Mouse (Mus musculus) liver, embryonic 14.5 days (tissue): ENCODE measurements around the gene Zdhhc20. TPM values are rescaled to one million over a fixed set of nuclear protein-coding genes. Genes with fewer than 3 reads are reported as not detected.

Experiments used
- ATAC-seq: fragments of 200-750 bp; cut with Nextera tagmentation; 2 replicates; pipeline ENCODE4 v1.8.0; 2017; ENCODE audit warnings: moderate number of reproducible peaks, mild to moderate bottlenecking, moderate library complexity; ENCODE audit not compliant: insufficient read depth
- DNase-seq, 3 experiments: peaks; one replicate each; pipeline ENCODE4 v3.0.0-alpha.2; 2012 to 2013; ENCODE audit warnings: low read depth in 3 of 3, low spot score in 3 of 3
- H3K27ac ChIP-seq: fragments of 300-500 bp; sonication (generic); 2 replicates; pipeline ENCODE4 v1.5.1; 2014; ENCODE audit warnings: moderate library complexity, mild to moderate bottlenecking, control low read depth, inconsistent platforms
- H3K27me3 ChIP-seq: fragments of 300-500 bp; sonication (generic); 2 replicates; pipeline ENCODE4 v1.6.1; 2014; ENCODE audit warnings: mild to moderate bottlenecking, low read length, moderate library complexity; ENCODE audit not compliant: control insufficient read depth, insufficient read depth
- H3K36me3 ChIP-seq: fragments of 300-500 bp; sonication (generic); replicated peaks from 2 replicates; pipeline ENCODE4 v1.6.1; 2014; ENCODE audit warnings: low read depth; ENCODE audit not compliant: control insufficient read depth, insufficient read depth
- H3K4me1 ChIP-seq, 2 experiments: fragments of 200-500 bp in 1 of 2; fragments of 300-500 bp in 1 of 2; sonication (generic) in 1 of 2; replicated peaks; 2 replicates each; pipeline ENCODE4 v1.6.1; 2012 to 2014; ENCODE audit warnings: antibody characterized with exemption in 1 of 2, inconsistent platforms in 1 of 2, low read length in 1 of 2; ENCODE audit not compliant: control insufficient read depth in 2 of 2, insufficient read depth in 2 of 2
- H3K4me2 ChIP-seq: fragments of 300-500 bp; sonication (generic); 2 replicates; pipeline ENCODE4 v1.6.1; 2014; ENCODE audit warnings: low read depth, mild to moderate bottlenecking, control low read depth, moderate library complexity
- H3K4me3 ChIP-seq, 2 experiments: fragments of 200-500 bp in 1 of 2; fragments of 300-500 bp in 1 of 2; sonication (generic) in 1 of 2; 2 replicates each; pipeline ENCODE4 v1.5.1; 2012 to 2014; ENCODE audit warnings: low read depth in 2 of 2, low read length in 2 of 2, mild to moderate bottlenecking in 2 of 2, control low read depth in 1 of 2, inconsistent platforms in 1 of 2, moderate library complexity in 1 of 2; ENCODE audit not compliant: insufficient read depth in 1 of 2
- H3K9ac ChIP-seq: fragments of 300-500 bp; sonication (generic); replicated peaks from 2 replicates; pipeline ENCODE4 v1.6.1; 2014; ENCODE audit warnings: mild to moderate bottlenecking, control low read depth, moderate library complexity
- H3K9me3 ChIP-seq: fragments of 300-500 bp; sonication (generic); 2 replicates; pipeline ENCODE4 v1.6.1; 2016; ENCODE audit warnings: low read length, mixed read lengths; ENCODE audit not compliant: control insufficient read depth
- CTCF ChIP-seq: IDR thresholded peaks from 2 replicates; pipeline ENCODE4 v1.5.1; 2016; ENCODE audit warnings: antibody characterized with exemption, low read depth, control low read depth
- EP300 ChIP-seq: IDR thresholded peaks from 2 replicates; pipeline ENCODE4 v1.6.1; 2016; ENCODE audit warnings: antibody characterized with exemption, low read depth
- WGBS: fragments of 180-500 bp; shearing (Covaris S2); extraction: QIAGEN DNeasy Blood & Tissue Kit; methylation state at CpG from one replicate; pipeline ENCODE4 v1.1.7; 2014; ENCODE audit not compliant: insufficient replicate concordance; 5-methylcytosine and 5-hydroxymethylcytosine counted together
- polyA plus RNA-seq, 2 experiments: library from polyadenylated mRNA; depleted of rRNA in 1 of 2; stranded (reverse) in 1 of 2; unstranded in 1 of 2; fragments of >200 nt; fragmentation: Nextera tagmentation in 1 of 2; extraction: Ambion mirVana in 1 of 2; gene quantifications; 2 replicates each; pipeline versions ENCODE4 v1.2.1 to v1.2.3; 2012 to 2014

Zdhhc20 gene
- polyA plus RNA-seq, 2 experiments, result 3.4 to 7.6 TPM

DNA sequence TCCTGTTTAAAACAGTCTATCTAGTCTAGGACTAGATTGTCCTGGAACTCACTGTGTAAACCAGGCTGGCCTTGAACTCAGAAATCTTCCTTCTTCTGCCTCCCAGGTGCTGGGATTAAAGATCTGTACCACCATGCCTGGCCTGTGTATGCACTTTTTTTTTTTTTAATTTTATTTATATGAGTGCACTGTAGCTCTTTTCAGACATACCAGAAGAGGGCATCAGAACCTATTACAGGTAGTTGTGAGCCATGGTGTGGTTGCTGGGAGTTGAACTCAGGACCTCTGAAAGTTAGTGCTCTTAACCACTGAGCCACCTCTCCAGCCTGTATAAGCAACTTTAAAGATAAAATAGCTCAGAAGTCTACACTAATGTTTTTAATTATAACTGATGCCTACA is 9.0 kb downstream of the Zdhhc20 start:
- DNase-seq (no peak), ATAC-seq (no peak)
- Histone ChIP-seq H3K9me3 (no peaks in the 10 kb centered on the region), H3K9ac (no peak overlapping the region), H3K27ac (no peak overlapping the region), H3K36me3 (no peaks in the 10 kb centered on the region), H3K4me2 (no peak overlapping the region), H3K4me3 (no peak overlapping the region), H3K4me1 (no peaks in the 10 kb centered on the region; a peak in 1 of 4 replicates), H3K27me3 (no peaks in the 10 kb centered on the region)
- TF ChIP-seq EP300 (no peak), CTCF (no peak)

DNA sequence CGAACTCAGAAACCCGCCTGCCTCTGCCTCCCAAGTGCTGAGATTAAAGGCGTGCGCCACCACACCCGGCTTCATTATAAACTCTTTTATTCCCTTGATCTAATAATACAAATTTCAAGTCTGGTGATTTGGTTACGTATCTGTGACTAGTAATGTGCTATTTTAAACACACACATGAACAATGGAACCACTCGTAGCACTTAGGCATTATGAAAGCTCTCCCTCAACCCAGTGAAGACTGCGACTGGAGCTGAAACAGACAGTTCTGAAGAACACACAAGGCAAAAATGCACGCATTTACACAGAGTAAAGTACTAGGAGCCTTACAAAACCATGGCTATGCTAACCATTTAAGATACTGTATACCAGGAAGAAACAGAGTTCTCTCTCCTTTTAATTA is 12.2 kb downstream of the Zdhhc20 start:
- no peak overlapping the region for H3K27ac ChIP-seq
- no peaks in the 10 kb centered on the region; a peak in 1 of 4 replicates for H3K4me1 ChIP-seq
- TF ChIP-seq EP300, result no peak
- TF ChIP-seq CTCF, result no peak
- 83% methylated on average over 9 of the region's 9 CpGs for WGBS
- H3K4me2 ChIP-seq, result no peak overlapping the region
- no peak overlapping the region for H3K9ac ChIP-seq
- ATAC-seq, result no peak
- no peaks in the 10 kb centered on the region for H3K36me3 ChIP-seq
- no peak overlapping the region for H3K4me3 ChIP-seq
- H3K9me3 ChIP-seq, result no peaks in the 10 kb centered on the region
- DNase-seq, result no peak
- H3K27me3 ChIP-seq, result no peaks in the 10 kb centered on the region

DNA sequence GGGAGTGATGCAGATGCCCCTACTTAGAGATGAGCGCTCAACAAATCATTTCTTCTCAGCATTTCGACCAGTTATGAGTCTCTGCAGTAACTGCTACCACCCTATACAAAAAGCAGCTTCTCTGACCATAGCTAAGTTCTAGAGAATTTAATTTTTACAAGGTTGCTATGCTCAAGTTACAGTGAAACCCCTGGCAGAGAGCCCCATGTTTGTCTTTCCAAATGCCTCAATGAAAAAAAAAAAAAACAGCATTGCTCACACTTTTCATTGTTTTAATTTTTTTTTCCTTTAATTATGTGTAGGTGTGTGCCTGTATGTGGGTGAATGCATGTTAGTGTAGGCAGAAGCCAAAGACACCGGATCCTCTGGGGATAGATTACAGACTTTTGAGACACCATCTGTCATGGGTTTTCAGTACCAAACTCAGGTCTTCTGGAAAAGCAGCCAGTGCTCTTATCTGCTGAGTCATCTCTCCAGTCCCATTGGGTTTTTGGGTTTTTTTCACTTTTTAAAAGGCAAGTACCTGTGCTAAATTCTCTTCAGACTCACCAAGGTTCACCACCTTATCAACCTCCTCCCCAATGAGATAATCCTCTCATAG is 23.3 kb downstream of the Zdhhc20 start:
- no peak for ATAC-seq

DNA sequence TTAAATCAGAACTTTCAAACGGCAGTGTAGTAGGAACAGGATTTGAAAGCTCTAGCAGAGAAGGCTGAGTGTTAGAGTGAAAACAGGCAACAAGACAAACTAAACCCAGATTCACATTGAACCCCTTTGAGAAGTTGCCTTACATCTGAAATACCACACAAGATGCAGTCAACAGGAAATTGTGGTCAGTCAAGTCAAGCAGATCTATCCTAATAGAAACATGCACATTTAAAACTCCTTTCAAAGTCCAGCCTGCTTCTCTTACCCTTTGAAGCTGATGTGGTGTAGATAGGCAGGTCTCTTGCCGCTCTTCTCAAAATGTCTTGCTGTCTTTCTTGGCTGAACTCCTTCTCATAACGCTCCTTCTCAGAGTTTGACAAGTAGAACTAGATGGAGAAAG is 24.8 kb downstream of the Zdhhc20 start:
- TF ChIP-seq EP300 (no peak), CTCF (no peak)
- H3K27me3 ChIP-seq, result no peaks in the 10 kb centered on the region
- H3K4me3 ChIP-seq, result no peak overlapping the region
- 38% methylated on average over 3 of the region's 3 CpGs for WGBS
- no peak overlapping the region for H3K9ac ChIP-seq
- ATAC-seq (no peak), DNase-seq (no peak)
- no peaks in the 10 kb centered on the region; the same call in 1 of the 2 replicates for H3K36me3 ChIP-seq
- no peak overlapping the region for H3K27ac ChIP-seq
- H3K4me1 ChIP-seq, result 0 out of 4 replicates have a peak, but pooled peaks cover 0 to 2% of the 10 kb centered on the region in 2 experiments
- no peak overlapping the region for H3K4me2 ChIP-seq
- no peaks in the 10 kb centered on the region for H3K9me3 ChIP-seq

More for the DNA sequence above, 23.3 kb downstream of the Zdhhc20 start:
- DNase-seq, result no peak
- WGBS, result 74% methylated on average over 3 of the region's 3 CpGs
- H3K27me3 ChIP-seq, result no peaks in the 10 kb centered on the region
- H3K36me3 ChIP-seq, result no peaks in the 10 kb centered on the region; the same call in 1 of the 2 replicates
- no peak for TF ChIP-seq EP300
- no peak for TF ChIP-seq CTCF
- no peak overlapping the region for H3K4me3 ChIP-seq
- H3K9me3 ChIP-seq, result no peaks in the 10 kb centered on the region
- 0 out of 4 replicates have a peak, but pooled peaks cover 0 to 2% of the 10 kb centered on the region in 2 experiments for H3K4me1 ChIP-seq
- H3K9ac ChIP-seq, result no peak overlapping the region
- no peak overlapping the region for H3K4me2 ChIP-seq
- no peak overlapping the region for H3K27ac ChIP-seq

DNA sequence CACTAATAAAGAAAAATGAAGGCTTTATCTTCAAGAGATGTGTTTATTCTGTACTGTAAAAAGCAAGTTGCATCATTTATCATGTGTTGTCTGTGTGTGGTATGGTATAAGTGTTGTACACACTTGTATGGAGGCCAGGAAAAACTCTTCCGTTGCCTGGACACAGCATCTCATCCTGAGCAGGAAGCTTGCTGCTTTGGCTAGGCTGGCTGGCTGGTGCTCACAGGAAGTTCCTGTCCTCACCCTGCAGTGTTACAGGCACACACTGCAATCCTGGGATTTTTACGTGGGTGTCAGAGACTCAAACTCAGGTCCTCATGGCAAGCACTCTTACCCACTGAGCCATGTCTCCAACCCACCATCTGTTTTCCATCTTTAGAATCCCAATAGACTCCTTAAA is 26.9 kb downstream of the Zdhhc20 start:
- no peak overlapping the region for H3K27ac ChIP-seq

More for the DNA sequence above, 26.9 kb downstream of the Zdhhc20 start:
- Histone ChIP-seq H3K4me1 (0 out of 4 replicates have a peak, but pooled peaks cover 0 to 2% of the 10 kb centered on the region in 2 experiments), H3K4me3 (no peak overlapping the region), H3K27me3 (no peaks in the 10 kb centered on the region), H3K4me2 (no peak overlapping the region), H3K36me3 (no peaks in the 10 kb centered on the region), H3K9ac (no peak overlapping the region), H3K9me3 (no peaks in the 10 kb centered on the region)
- no peak for DNase-seq
- TF ChIP-seq EP300 (no peak), CTCF (no peak)
- no peak for ATAC-seq
- 65% methylated on average over 2 of the region's 2 CpGs for WGBS
